Mouse (Mus musculus): Measurements from ENCODE around the gene Xpo5. TPM values are rescaled to one million over a fixed set of nuclear protein-coding genes. Genes with fewer than 3 reads are reported as not detected.

Xpo5 gene
- polyA plus RNA-seq, 1 experiment from 2014 or later, result 61.5 TPM

DNA sequence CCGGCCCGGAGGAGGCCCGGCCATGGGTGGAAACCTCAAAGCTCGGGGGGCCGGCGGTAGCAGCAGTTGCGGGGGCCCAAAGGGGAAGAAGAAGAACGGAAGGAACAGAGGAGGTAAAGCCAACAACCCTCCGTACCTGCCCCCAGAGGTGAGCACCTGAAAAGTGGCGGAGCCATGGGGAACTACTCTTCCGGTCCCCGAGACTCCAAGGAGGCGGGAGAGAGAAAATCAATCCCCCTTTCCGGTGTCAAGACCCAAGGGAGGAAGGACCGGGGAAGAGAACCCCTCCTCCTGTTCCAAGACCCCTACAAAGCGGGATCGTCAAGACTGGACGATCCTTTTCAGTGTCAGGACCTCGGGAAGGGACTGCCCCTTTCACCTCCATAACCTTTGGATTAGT, 41.4 kb upstream of the Xpo5 start:
- Histone ChIP-seq H3K27me3 (ENCODE audit: control insufficient read depth, insufficient read depth, low read length) (no peaks in the 10 kb centered on the region), H3K4me3 (ENCODE audit: low read length) (peak overlapping the region; percentile 90), H3K9ac (ENCODE audit: low read depth, low read length) (peak overlapping the region; percentile 85), H3K9me3 (ENCODE audit: control insufficient read depth, low read length) (no peaks in the 10 kb centered on the region), H3K4me1 (ENCODE audit: control insufficient read depth, insufficient read depth, low read length) (peaks cover 6% of the 10 kb centered on the region; the same call in 1 of the 2 replicates), H3K4me2 (replicated peaks; ENCODE audit: low read depth, low read length) (peak overlapping the region; percentile 90), H3K27ac (ENCODE audit: low read depth, low read length) (peak overlapping the region; percentile 78), H3K36me3 (ENCODE audit: control insufficient read depth, insufficient read depth, low read length) (peaks cover 25% of the 10 kb centered on the region)
- ATAC-seq (ENCODE audit: low FRiP score, low TSS enrichment), result peak; percentile 14
- under 1% methylated on average over 19 of the region's 19 CpGs for WGBS

DNA sequence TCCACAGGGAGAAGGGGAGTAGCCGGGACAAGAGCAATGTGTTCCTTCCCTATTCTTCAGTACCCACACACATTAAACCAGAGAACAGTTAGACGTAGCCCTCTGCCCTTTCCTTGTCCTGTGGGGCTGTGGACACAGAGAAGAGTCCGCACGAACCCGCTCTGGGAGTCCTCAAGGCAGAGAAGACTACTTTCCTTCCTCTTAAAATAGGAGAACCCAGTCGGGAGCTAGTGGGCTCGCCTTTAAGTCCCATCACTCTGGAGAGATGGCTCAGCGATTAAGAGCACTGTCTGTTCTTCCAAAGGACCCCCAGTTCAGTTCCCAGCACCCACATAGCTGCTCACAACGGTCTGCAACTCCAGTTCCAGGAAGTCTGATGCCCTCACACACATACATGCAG, 40.9 kb upstream of the Xpo5 start:
- peak overlapping the region; percentile 78; the same call in 1 of the 2 replicates for H3K27ac ChIP-seq (ENCODE audit: low read depth, low read length)
- peak overlapping the region; percentile 90 for H3K4me2 ChIP-seq (replicated peaks; ENCODE audit: low read depth, low read length)
- H3K36me3 ChIP-seq (ENCODE audit: control insufficient read depth, insufficient read depth, low read length), result peaks cover 30% of the 10 kb centered on the region
- H3K27me3 ChIP-seq (ENCODE audit: control insufficient read depth, insufficient read depth, low read length), result no peaks in the 10 kb centered on the region
- no peaks in the 10 kb centered on the region for H3K9me3 ChIP-seq (ENCODE audit: control insufficient read depth, low read length)
- 45% methylated on average over 9 of the region's 9 CpGs for WGBS
- H3K4me3 ChIP-seq (ENCODE audit: low read length), result peak overlapping the region; percentile 90
- peaks cover 6% of the 10 kb centered on the region; the same call in 1 of the 2 replicates for H3K4me1 ChIP-seq (ENCODE audit: control insufficient read depth, insufficient read depth, low read length)
- no peak for ATAC-seq (ENCODE audit: low FRiP score, low TSS enrichment)
- H3K9ac ChIP-seq (ENCODE audit: low read depth, low read length), result peak overlapping the region; percentile 85

DNA sequence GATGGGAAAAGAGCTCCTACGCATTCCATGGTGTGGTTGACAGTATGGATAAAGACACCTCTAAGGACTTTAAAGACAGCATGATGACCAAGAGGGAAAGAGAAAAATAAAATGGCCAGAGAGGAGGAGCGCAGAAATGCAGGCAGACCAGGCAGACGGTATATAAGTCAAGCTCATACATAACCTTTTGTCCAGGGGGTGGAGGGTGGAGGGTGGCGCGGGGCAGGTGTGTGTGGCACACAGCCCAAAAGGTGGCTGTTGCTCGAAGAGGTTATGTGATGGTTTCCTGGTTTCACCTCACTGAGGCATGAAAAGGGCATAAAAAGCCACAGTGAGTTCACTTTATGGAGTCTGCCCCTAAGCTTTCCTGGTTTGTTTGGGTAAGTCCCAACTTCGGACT, 40.0 kb upstream of the Xpo5 start:
- H3K4me1 ChIP-seq (ENCODE audit: control insufficient read depth, insufficient read depth, low read length), result peaks cover 6% of the 10 kb centered on the region; the same call in 1 of the 2 replicates
- no peak for ATAC-seq (ENCODE audit: low FRiP score, low TSS enrichment)
- no peak overlapping the region for H3K27ac ChIP-seq (ENCODE audit: low read depth, low read length)
- H3K9me3 ChIP-seq (ENCODE audit: control insufficient read depth, low read length), result no peaks in the 10 kb centered on the region
- H3K36me3 ChIP-seq (ENCODE audit: control insufficient read depth, insufficient read depth, low read length), result peaks cover 38% of the 10 kb centered on the region
- H3K27me3 ChIP-seq (ENCODE audit: control insufficient read depth, insufficient read depth, low read length), result no peaks in the 10 kb centered on the region
- no peak overlapping the region for H3K9ac ChIP-seq (ENCODE audit: low read depth, low read length)
- 88% methylated on average over 7 of the region's 7 CpGs for WGBS
- H3K4me2 ChIP-seq (replicated peaks; ENCODE audit: low read depth, low read length), result peak overlapping the region; percentile 10; the same call in 1 of the 2 replicates
- H3K4me3 ChIP-seq (ENCODE audit: low read length), result no peak overlapping the region

DNA sequence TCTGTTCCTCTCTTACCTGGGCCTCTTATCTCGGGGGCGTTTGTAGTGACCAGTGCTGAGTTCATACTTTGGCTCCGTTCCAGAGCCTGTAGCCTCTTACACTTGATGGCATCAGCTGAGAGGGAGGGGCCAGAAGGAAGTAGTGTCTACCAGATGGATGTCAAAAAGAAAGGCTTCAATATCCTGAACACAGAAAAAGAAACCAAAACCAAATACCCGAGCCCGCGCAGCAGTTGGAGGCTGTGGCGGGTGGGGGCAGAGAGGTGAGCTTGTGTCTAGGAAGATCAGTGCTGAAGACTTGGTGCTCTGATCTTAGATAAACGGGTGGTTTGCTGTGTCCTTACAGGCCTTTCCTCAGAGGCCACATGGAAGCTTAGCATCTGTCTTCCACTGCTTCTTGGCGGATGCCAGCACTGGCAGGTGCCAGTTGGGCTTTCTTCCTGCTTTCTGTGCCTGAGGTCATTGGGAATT, 39.6 kb upstream of the Xpo5 start:
- Histone ChIP-seq H3K4me3 (ENCODE audit: low read length) (no peak overlapping the region), H3K27ac (ENCODE audit: low read depth, low read length) (no peak overlapping the region; the same call in 1 of the 2 replicates), H3K4me2 (replicated peaks; ENCODE audit: low read depth, low read length) (peak overlapping the region; percentile 10; the same call in 1 of the 2 replicates), H3K9ac (ENCODE audit: low read depth, low read length) (no peak overlapping the region), H3K4me1 (ENCODE audit: control insufficient read depth, insufficient read depth, low read length) (peaks cover 6% of the 10 kb centered on the region; the same call in 1 of the 2 replicates), H3K9me3 (ENCODE audit: control insufficient read depth, low read length) (no peaks in the 10 kb centered on the region), H3K27me3 (ENCODE audit: control insufficient read depth, insufficient read depth, low read length) (no peaks in the 10 kb centered on the region), H3K36me3 (ENCODE audit: control insufficient read depth, insufficient read depth, low read length) (peaks cover 43% of the 10 kb centered on the region)
- 68% methylated on average over 8 of the region's 9 CpGs for WGBS
- ATAC-seq (ENCODE audit: low FRiP score, low TSS enrichment), result no peak

DNA sequence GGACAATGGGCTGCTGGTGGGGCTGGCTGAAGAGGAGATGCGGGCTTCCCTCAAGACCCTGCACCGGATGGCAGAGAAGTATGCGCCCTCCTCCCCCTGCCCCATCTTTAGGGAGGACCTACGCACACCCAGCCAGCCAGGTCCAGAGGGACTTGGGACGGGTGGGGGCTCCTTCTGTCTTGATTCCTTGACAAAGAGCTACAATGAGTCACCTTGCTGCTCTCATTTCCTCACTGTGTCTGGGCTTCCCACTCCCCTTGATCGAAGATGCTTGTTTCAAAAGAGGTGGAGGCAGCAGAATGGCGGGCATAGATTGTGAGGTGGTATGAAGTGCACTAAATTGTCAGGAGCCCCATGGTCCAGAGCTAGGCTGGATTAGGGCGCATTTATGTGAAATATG, 38.3 kb upstream of the Xpo5 start:
- WGBS, result 94% methylated on average over 8 of the region's 8 CpGs
- Histone ChIP-seq H3K4me1 (ENCODE audit: control insufficient read depth, insufficient read depth, low read length) (peaks cover 6% of the 10 kb centered on the region; the same call in 1 of the 2 replicates), H3K4me3 (ENCODE audit: low read length) (no peak overlapping the region), H3K9ac (ENCODE audit: low read depth, low read length) (no peak overlapping the region), H3K27me3 (ENCODE audit: control insufficient read depth, insufficient read depth, low read length) (no peaks in the 10 kb centered on the region), H3K4me2 (replicated peaks; ENCODE audit: low read depth, low read length) (no peak overlapping the region), H3K9me3 (ENCODE audit: control insufficient read depth, low read length) (no peaks in the 10 kb centered on the region), H3K27ac (ENCODE audit: low read depth, low read length) (no peak overlapping the region), H3K36me3 (ENCODE audit: control insufficient read depth, insufficient read depth, low read length) (peaks cover 56% of the 10 kb centered on the region)
- ATAC-seq (ENCODE audit: low FRiP score, low TSS enrichment), result no peak

DNA sequence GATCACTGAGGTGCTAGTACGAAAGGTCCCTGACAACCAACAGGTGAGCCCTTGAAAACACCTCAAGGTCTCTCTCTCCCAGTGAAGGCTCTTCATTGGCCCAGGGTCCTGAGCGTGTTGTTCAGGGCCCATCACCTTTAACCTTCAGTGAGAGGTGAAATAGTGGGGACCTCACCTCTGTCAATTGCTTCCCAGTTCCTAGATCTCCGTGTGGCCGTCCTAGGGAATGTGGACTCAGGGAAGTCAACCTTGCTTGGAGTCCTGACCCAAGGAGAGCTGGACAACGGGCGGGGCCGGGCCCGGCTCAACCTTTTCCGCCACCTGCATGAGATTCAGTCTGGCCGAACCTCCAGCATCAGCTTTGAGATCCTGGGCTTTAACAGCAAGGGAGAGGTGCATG, 37.8 kb upstream of the Xpo5 start:
- WGBS, result 92% methylated on average over 10 of the region's 10 CpGs
- no peaks in the 10 kb centered on the region for H3K27me3 ChIP-seq (ENCODE audit: control insufficient read depth, insufficient read depth, low read length)
- H3K9me3 ChIP-seq (ENCODE audit: control insufficient read depth, low read length), result no peaks in the 10 kb centered on the region
- H3K4me2 ChIP-seq (replicated peaks; ENCODE audit: low read depth, low read length), result no peak overlapping the region
- peaks cover 6% of the 10 kb centered on the region; the same call in 1 of the 2 replicates for H3K4me1 ChIP-seq (ENCODE audit: control insufficient read depth, insufficient read depth, low read length)
- H3K4me3 ChIP-seq (ENCODE audit: low read length), result no peak overlapping the region
- no peak overlapping the region for H3K27ac ChIP-seq (ENCODE audit: low read depth, low read length)
- peaks cover 61% of the 10 kb centered on the region for H3K36me3 ChIP-seq (ENCODE audit: control insufficient read depth, insufficient read depth, low read length)
- H3K9ac ChIP-seq (ENCODE audit: low read depth, low read length), result no peak overlapping the region
- ATAC-seq (ENCODE audit: low FRiP score, low TSS enrichment), result no peak

DNA sequence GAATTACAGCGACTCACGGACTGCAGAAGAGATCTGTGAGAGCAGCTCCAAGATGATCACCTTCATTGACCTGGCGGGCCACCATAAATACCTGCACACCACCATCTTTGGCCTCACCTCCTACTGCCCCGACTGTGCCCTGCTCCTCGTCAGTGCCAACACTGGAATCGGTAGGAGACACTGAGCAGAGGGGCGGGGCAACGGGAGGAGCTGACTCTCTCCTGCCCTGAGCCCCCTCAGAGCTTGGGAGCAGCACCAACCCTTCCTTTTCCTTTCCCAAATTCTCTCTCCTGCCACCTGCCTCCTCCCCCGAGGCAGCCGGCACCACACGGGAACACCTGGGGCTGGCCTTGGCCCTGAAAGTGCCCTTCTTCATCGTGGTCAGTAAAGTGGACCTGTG, 37.1 kb upstream of the Xpo5 start:
- peaks cover 6% of the 10 kb centered on the region; the same call in 1 of the 2 replicates for H3K4me1 ChIP-seq (ENCODE audit: control insufficient read depth, insufficient read depth, low read length)
- no peak for ATAC-seq (ENCODE audit: low FRiP score, low TSS enrichment)
- no peaks in the 10 kb centered on the region for H3K9me3 ChIP-seq (ENCODE audit: control insufficient read depth, low read length)
- WGBS, result 87% methylated on average over 12 of the region's 12 CpGs
- H3K27me3 ChIP-seq (ENCODE audit: control insufficient read depth, insufficient read depth, low read length), result no peaks in the 10 kb centered on the region
- H3K4me2 ChIP-seq (replicated peaks; ENCODE audit: low read depth, low read length), result no peak overlapping the region
- peaks cover 67% of the 10 kb centered on the region for H3K36me3 ChIP-seq (ENCODE audit: control insufficient read depth, insufficient read depth, low read length)
- no peak overlapping the region for H3K9ac ChIP-seq (ENCODE audit: low read depth, low read length)
- no peak overlapping the region for H3K4me3 ChIP-seq (ENCODE audit: low read length)
- H3K27ac ChIP-seq (ENCODE audit: low read depth, low read length), result no peak overlapping the region

DNA sequence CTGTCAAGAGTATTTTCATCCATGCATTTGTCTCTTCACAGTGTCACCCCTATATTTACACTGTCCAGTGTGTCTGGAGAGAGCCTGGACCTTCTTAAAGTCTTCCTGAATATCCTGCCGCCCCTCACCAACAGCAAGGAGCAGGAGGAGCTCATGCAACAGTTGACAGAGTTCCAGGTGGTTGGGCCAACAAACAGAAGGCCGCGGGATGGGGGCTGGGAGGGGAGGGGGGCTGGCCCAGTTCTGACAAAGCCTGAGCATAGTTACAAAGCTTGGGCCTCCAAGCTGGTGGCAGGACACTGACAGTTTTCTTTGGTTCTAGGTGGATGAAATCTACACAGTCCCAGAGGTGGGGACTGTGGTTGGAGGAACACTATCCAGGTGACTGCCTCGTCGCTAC, 36.3 kb upstream of the Xpo5 start:
- ATAC-seq (ENCODE audit: low FRiP score, low TSS enrichment), result no peak
- H3K4me2 ChIP-seq (replicated peaks; ENCODE audit: low read depth, low read length), result no peak overlapping the region
- H3K9ac ChIP-seq (ENCODE audit: low read depth, low read length), result no peak overlapping the region
- peaks cover 6% of the 10 kb centered on the region; the same call in 1 of the 2 replicates for H3K4me1 ChIP-seq (ENCODE audit: control insufficient read depth, insufficient read depth, low read length)
- 86% methylated on average over 5 of the region's 5 CpGs for whole genome bisulfite sequencing
- no peaks in the 10 kb centered on the region for H3K27me3 ChIP-seq (ENCODE audit: control insufficient read depth, insufficient read depth, low read length)
- H3K27ac ChIP-seq (ENCODE audit: low read depth, low read length), result no peak overlapping the region
- no peak overlapping the region for H3K4me3 ChIP-seq (ENCODE audit: low read length)
- no peaks in the 10 kb centered on the region for H3K9me3 ChIP-seq (ENCODE audit: control insufficient read depth, low read length)
- peaks cover 74% of the 10 kb centered on the region for H3K36me3 ChIP-seq (ENCODE audit: control insufficient read depth, insufficient read depth, low read length)

DNA sequence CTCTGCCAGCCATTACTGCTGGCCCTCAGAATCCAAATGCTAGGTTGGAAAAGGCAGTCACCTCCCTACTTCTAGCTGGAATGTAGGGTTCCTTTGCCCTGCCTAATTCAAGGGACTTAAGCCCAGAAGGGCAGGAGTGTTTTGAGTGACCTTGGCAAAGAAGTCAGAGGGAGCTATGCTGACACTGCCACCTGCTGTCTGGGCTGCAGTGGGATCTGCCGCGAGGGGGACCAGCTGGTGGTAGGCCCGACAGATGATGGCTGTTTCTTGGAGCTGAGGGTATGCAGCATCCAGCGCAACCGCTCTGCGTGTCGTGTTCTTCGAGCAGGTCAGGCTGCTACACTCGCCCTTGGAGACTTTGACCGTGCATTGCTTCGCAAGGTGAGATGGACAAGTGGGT, 35.6 kb upstream of the Xpo5 start:
- no peak overlapping the region for H3K4me2 ChIP-seq (replicated peaks; ENCODE audit: low read depth, low read length)
- ATAC-seq (ENCODE audit: low FRiP score, low TSS enrichment), result no peak
- peaks cover under 1% of the 10 kb centered on the region; the same call in 1 of the 2 replicates for H3K4me1 ChIP-seq (ENCODE audit: control insufficient read depth, insufficient read depth, low read length)
- no peaks in the 10 kb centered on the region for H3K27me3 ChIP-seq (ENCODE audit: control insufficient read depth, insufficient read depth, low read length)
- WGBS, result 92% methylated on average over 11 of the region's 11 CpGs
- H3K9ac ChIP-seq (ENCODE audit: low read depth, low read length), result no peak overlapping the region
- no peak overlapping the region for H3K4me3 ChIP-seq (ENCODE audit: low read length)
- H3K36me3 ChIP-seq (ENCODE audit: control insufficient read depth, insufficient read depth, low read length), result peaks cover 78% of the 10 kb centered on the region
- no peaks in the 10 kb centered on the region for H3K9me3 ChIP-seq (ENCODE audit: control insufficient read depth, low read length)
- H3K27ac ChIP-seq (ENCODE audit: low read depth, low read length), result no peak overlapping the region

Data from kidney, embryonic 14.5 days (tissue).